Comparison of ENCODE assay signal across 9 mouse cellular contexts in the genomic region with DNA sequence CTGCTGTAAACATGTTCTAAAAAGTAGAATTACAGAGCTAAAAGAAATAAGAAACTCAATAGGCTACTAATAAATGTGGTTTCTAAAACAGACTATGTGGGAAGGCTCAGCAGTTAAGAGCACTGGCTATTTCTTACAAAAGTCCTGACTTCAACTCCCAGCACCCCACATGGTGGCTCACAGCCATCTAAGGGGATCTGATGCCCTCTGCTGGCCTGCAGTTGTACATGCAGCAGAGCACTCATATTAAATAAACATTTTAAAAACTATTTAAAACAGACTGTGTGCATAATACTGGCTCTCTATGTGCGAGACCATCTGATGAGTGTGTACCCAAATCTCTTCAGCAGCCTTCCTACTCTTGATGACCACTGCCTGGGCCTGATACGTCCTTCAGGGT. TPM values are rescaled to one million over a fixed set of nuclear protein-coding genes. Genes with fewer than 3 reads are reported as not detected.
DNase-seq lines count a peak whose midpoint lies in the region; ATAC-seq and TF ChIP-seq lines count a peak whose summit lies in the region.
"Had no signal": no experiment of that assay in that cellular context is flagged by ENCODE, and none has a peak within 500 bp of the region (broad histone marks: within the 10 kb centered on the region; RNA-seq: fewer than 3 reads in every experiment).

No protein-coding gene starts in this region.

- peak; percentile 66 to 81 (median 79) for TF ChIP-seq CTCF in MEL (IDR thresholded peaks at IDR 0.05 in 2 of 3, conservative IDR thresholded peaks at IDR 0.05 in 1 of 3; ENCODE audit: control insufficient read depth in 1 of 3, insufficient read depth in 1 of 3, low read depth in 2 of 3, low read length in 3 of 3, poor library complexity in 1 of 3, severe bottlenecking in 1 of 3)

- TF ChIP-seq EP300 in MEL (IDR thresholded peaks at IDR 0.05; ENCODE audit: low read depth in 1 of 2, low read length in 2 of 2) = no peak

- H3K27ac ChIP-seq in kidney, embryonic 14.5 days (ENCODE audit: low read depth, low read length) = no peak overlapping the region
- no peak overlapping the region for H3K27ac ChIP-seq in MEL (ENCODE audit: control insufficient read depth, low read depth, low read length)
- H3K27ac ChIP-seq in liver, embryonic 12.5 days = peak overlapping the region; percentile 23
- no peak overlapping the region for H3K27ac ChIP-seq in neural tube, embryonic 15.5 days (replicated peaks)
- no peak overlapping the region for H3K27ac ChIP-seq in midbrain, embryonic 13.5 days

- H3K4me3 ChIP-seq in kidney, embryonic 14.5 days (ENCODE audit: low read length) = no peak overlapping the region
- no peak overlapping the region for H3K4me3 ChIP-seq in MEL (ENCODE audit: control insufficient read depth in 1 of 2, insufficient read depth in 1 of 2, low read depth in 2 of 2, low read length in 2 of 2)
- H3K4me3 ChIP-seq in liver, embryonic 12.5 days = no peak overlapping the region
- no peak overlapping the region for H3K4me3 ChIP-seq in neural tube, embryonic 15.5 days (replicated peaks)
- H3K4me3 ChIP-seq in midbrain, embryonic 13.5 days (replicated peaks) = no peak overlapping the region
- H3K4me3 ChIP-seq: myocyte had no signal

- no peaks in the 10 kb centered on the region for H3K79me2 ChIP-seq in MEL (ENCODE audit: control insufficient read depth, insufficient read depth, low read length, poor library complexity)

- ATAC-seq in kidney, embryonic 14.5 days (ENCODE audit: low FRiP score, low TSS enrichment) = no peak
- no peak for ATAC-seq in liver, embryonic 12.5 days
- no peak for ATAC-seq in neural tube, embryonic 15.5 days (ENCODE audit: low FRiP score)
- no peak for ATAC-seq in midbrain, embryonic 13.5 days

- no peak overlapping the region for H3K9ac ChIP-seq in kidney, embryonic 14.5 days (ENCODE audit: low read depth, low read length)
- H3K9ac ChIP-seq in MEL (ENCODE audit: control insufficient read depth, low read depth, low read length, poor library complexity, severe bottlenecking) = no peak overlapping the region
- no peak overlapping the region for H3K9ac ChIP-seq in liver, embryonic 12.5 days
- no peak overlapping the region for H3K9ac ChIP-seq in neural tube, embryonic 15.5 days (replicated peaks)
- no peak overlapping the region for H3K9ac ChIP-seq in midbrain, embryonic 13.5 days (replicated peaks)

- DNase-seq in kidney, postnatal 10 days = peak; percentile 18
- peak; percentile 21 for DNase-seq in CD4-positive helper T cell, adult 2 months (ENCODE audit: low read depth, low spot score)
- DNase-seq in MEL (ENCODE audit: low read depth, low spot score) = peak; percentile 79
- DNase-seq in left cerebral cortex, adult 8-10 months (ENCODE audit: low spot score in 2 of 2) = no peak

- no peak overlapping the region for H3K4me2 ChIP-seq in kidney, embryonic 14.5 days (replicated peaks; ENCODE audit: low read depth, low read length)
- H3K4me2 ChIP-seq in liver, embryonic 12.5 days = no peak overlapping the region
- no peak overlapping the region for H3K4me2 ChIP-seq in neural tube, embryonic 15.5 days
- no peak overlapping the region for H3K4me2 ChIP-seq in midbrain, embryonic 13.5 days (replicated peaks)

- TF ChIP-seq POLR2A in MEL (IDR thresholded peaks at IDR 0.05; ENCODE audit: control insufficient read depth in 1 of 2, insufficient read depth in 1 of 2, low read depth in 1 of 2, low read length in 2 of 2, poor library complexity in 1 of 2) = no peak

- TF ChIP-seq RAD21 in MEL (IDR thresholded peaks at IDR 0.05; ENCODE audit: low read depth, low read length) = peak; percentile 69

- 93% methylated on average over 2 of the region's 2 CpGs for WGBS in kidney, embryonic 14.5 days
- 94% methylated on average over 2 of the region's 2 CpGs for WGBS in liver, embryonic 12.5 days (ENCODE audit: insufficient replicate concordance)
- WGBS in neural tube, embryonic 15.5 days = 97% methylated on average over 2 of the region's 2 CpGs
- WGBS in midbrain, embryonic 13.5 days = 92% methylated on average over 2 of the region's 2 CpGs

- no peaks in the 10 kb centered on the region for H3K27me3 ChIP-seq in kidney, embryonic 14.5 days (ENCODE audit: control insufficient read depth, insufficient read depth, low read length)
- no peaks in the 10 kb centered on the region for H3K27me3 ChIP-seq in MEL (ENCODE audit: control insufficient read depth in 1 of 2, insufficient read depth in 2 of 2, low read length in 2 of 2)
- H3K27me3 ChIP-seq in liver, embryonic 12.5 days (replicated peaks) = no peaks in the 10 kb centered on the region
- H3K27me3 ChIP-seq in neural tube, embryonic 15.5 days (replicated peaks) = no peaks in the 10 kb centered on the region
- no peaks in the 10 kb centered on the region for H3K27me3 ChIP-seq in midbrain, embryonic 13.5 days

- H3K4me1 ChIP-seq in kidney, embryonic 14.5 days (ENCODE audit: control insufficient read depth, insufficient read depth, low read length) = no peaks in the 10 kb centered on the region
- peaks cover 11 to 14% of the 10 kb centered on the region in 2 experiments for H3K4me1 ChIP-seq in MEL (ENCODE audit: control insufficient read depth in 1 of 2, insufficient read depth in 2 of 2, low read length in 2 of 2)
- peaks cover 47% of the 10 kb centered on the region for H3K4me1 ChIP-seq in liver, embryonic 12.5 days
- H3K4me1 ChIP-seq in neural tube, embryonic 15.5 days = no peaks in the 10 kb centered on the region
- H3K4me1 ChIP-seq in midbrain, embryonic 13.5 days (replicated peaks) = no peaks in the 10 kb centered on the region

- H3K9me3 ChIP-seq in kidney, embryonic 14.5 days (ENCODE audit: control insufficient read depth, low read length) = no peaks in the 10 kb centered on the region
- H3K9me3 ChIP-seq in MEL (replicated peaks; ENCODE audit: insufficient read depth, low read length) = no peaks in the 10 kb centered on the region
- 0 out of 2 replicates have a peak, but pooled peaks cover 3% of the 10 kb centered on the region for H3K9me3 ChIP-seq in liver, embryonic 12.5 days (replicated peaks)
- no peaks in the 10 kb centered on the region for H3K9me3 ChIP-seq in neural tube, embryonic 15.5 days (replicated peaks)
- H3K9me3 ChIP-seq in midbrain, embryonic 13.5 days = no peaks in the 10 kb centered on the region

- peaks cover 16% of the 10 kb centered on the region; the same call in 1 of the 2 replicates for H3K36me3 ChIP-seq in kidney, embryonic 14.5 days (ENCODE audit: control insufficient read depth, insufficient read depth, low read length)
- H3K36me3 ChIP-seq in MEL (ENCODE audit: control insufficient read depth in 1 of 2, insufficient read depth in 2 of 2, low read length in 2 of 2) = peaks cover 9 to 21% of the 10 kb centered on the region in 2 experiments
- H3K36me3 ChIP-seq in liver, embryonic 12.5 days = peaks cover 55% of the 10 kb centered on the region
- H3K36me3 ChIP-seq in neural tube, embryonic 15.5 days = peaks cover 15% of the 10 kb centered on the region
- peaks cover 43% of the 10 kb centered on the region for H3K36me3 ChIP-seq in midbrain, embryonic 13.5 days

TF ChIP-seq in MEL, 35 proteins besides CTCF, POLR2A, EP300 and RAD21:
- TF ChIP-seq USF1 (IDR thresholded peaks at IDR 0.05; ENCODE audit: low read depth, low read length) (0 out of 2 replicates have a peak, but pooled peaks have one; percentile 2), HCFC1 (IDR thresholded peaks at IDR 0.05; ENCODE audit: low read depth, low read length) (peak; percentile 64; the same call in 1 of the 2 replicates), MAX (IDR thresholded peaks at IDR 0.05; ENCODE audit: low read length) (peak; percentile 48; the same call in 1 of the 2 replicates), ZC3H11A (IDR thresholded peaks at IDR 0.05; ENCODE audit: low read depth, low read length) (peak; percentile 50; the same call in 1 of the 2 replicates), MYC (IDR thresholded peaks at IDR 0.05; ENCODE audit: low read depth, low read length) (peak; percentile 84), ZKSCAN1 (IDR thresholded peaks at IDR 0.05; ENCODE audit: low read depth, low read length) (no peak), GABPA (IDR thresholded peaks at IDR 0.05; ENCODE audit: low read depth, low read length) (no peak), SMC3 (IDR thresholded peaks at IDR 0.05; ENCODE audit: low read depth, low read length) (peak; percentile 64)
TF ChIP-seq in MEL: peak in this region for 6.

RNA-seq across cellular contexts. Expression of gene Ipo11, which starts 42.5 kb away (rescaled TPM):
- 76.7 and 88.5 TPM in 2 replicates for polyA plus RNA-seq in kidney, embryonic 14.5 days (2014; fragmentation: Nextera tagmentation; extraction: Ambion mirVana)
- 39.4 and 40.2 TPM in 2 replicates for total RNA-seq in MEL (2012; rRNA removed)
- 10 to 100 TPM in 1 of 2 experiments, not detected in 1; 37.2 TPM for polyA plus RNA-seq in MEL (2012; ENCODE audit: insufficient read depth in 1 of 2, insufficient read length in 2 of 2, low read depth in 1 of 2, low replicate concordance in 2 of 2, missing spikeins in 1 of 2)
- polyA plus RNA-seq in liver, embryonic 12.5 days (2016; fragmentation: Nextera tagmentation; extraction: Ambion mirVana) = 61.4 and 65.9 TPM in 2 replicates
- 10 to 100 TPM; 58.1 to 74.8 (median 63.8) TPM for total RNA-seq in left cerebral cortex, adult 8-10 months (2022)
- polyA plus RNA-seq in neural tube, embryonic 15.5 days (2015; fragmentation: Nextera tagmentation; extraction: Ambion mirVana) = 37.9 and 41.3 TPM in 2 replicates
- polyA plus RNA-seq in midbrain, embryonic 13.5 days (2015; fragmentation: Nextera tagmentation; extraction: Ambion mirVana) = 41.1 and 43.5 TPM in 2 replicates

RNA-seq across cellular contexts. Expression of gene Dimt1, which starts 52.6 kb away (rescaled TPM):
- polyA plus RNA-seq in kidney, embryonic 14.5 days (2014; fragmentation: Nextera tagmentation; extraction: Ambion mirVana) = 54.6 and 58.6 TPM in 2 replicates
- total RNA-seq in MEL (2012; rRNA removed) = 32.0 and 35.2 TPM in 2 replicates
- polyA plus RNA-seq in MEL (2012; ENCODE audit: insufficient read depth in 1 of 2, insufficient read length in 2 of 2, low read depth in 1 of 2, low replicate concordance in 2 of 2, missing spikeins in 1 of 2) = 10 to 100 TPM in 1 of 2 experiments, not detected in 1; 49.1 TPM
- 33.4 and 33.6 TPM in 2 replicates for polyA plus RNA-seq in liver, embryonic 12.5 days (2016; fragmentation: Nextera tagmentation; extraction: Ambion mirVana)
- total RNA-seq in left cerebral cortex, adult 8-10 months (2022) = 10 to 100 TPM; 14.8 to 21.6 (median 18.7) TPM
- 37.5 and 39.8 TPM in 2 replicates for polyA plus RNA-seq in neural tube, embryonic 15.5 days (2015; fragmentation: Nextera tagmentation; extraction: Ambion mirVana)
- polyA plus RNA-seq in midbrain, embryonic 13.5 days (2015; fragmentation: Nextera tagmentation; extraction: Ambion mirVana) = 39.0 and 39.8 TPM in 2 replicates

Comparison
In these comparisons a context has a peak if more than half of its experiments do, and no peak if none do; other contexts are left out.
1. DNase-seq: peak in kidney, postnatal 10 days (single experiment), CD4-positive helper T cell, adult 2 months (single experiment) and MEL (single experiment); none in left cerebral cortex, adult 8-10 months (0 of 2).